Mouse (Mus musculus): Measurements from ENCODE around the gene Igf2bp2.

The Igf2bp2 gene

DNA sequence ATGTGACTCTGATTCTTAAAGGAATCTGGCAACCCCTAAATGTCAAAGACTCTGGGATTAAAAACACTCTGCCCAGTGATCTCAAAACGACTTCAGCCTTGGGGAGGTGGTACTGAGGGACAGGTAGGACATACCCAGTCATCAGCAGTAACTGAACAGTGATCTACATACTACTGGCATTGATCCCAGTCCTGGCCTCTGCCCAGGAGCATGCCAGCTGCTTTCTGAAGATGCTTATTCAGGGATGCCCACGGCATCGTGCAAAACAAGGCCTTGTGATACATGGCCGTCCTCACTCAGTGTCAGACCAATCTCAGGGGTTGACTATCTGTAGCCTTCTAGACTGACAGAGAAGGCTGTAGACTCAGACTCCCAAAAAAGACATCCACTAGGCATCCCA lies 77.7 kb downstream of the Igf2bp2 start:
- Histone ChIP-seq H3K4me3 (replicated peaks; ENCODE audit: low read length) (no peak overlapping the region), H3K36me3 (ENCODE audit: insufficient read depth, low read length) (peaks cover 63% of the 10 kb centered on the region), H3K4me1 (replicated peaks; ENCODE audit: low read depth, low read length) (peaks cover 42% of the 10 kb centered on the region), H3K27me3 (ENCODE audit: insufficient read depth, low read length) (no peaks in the 10 kb centered on the region), H3K9me3 (ENCODE audit: low read length) (no peaks in the 10 kb centered on the region)
- TF ChIP-seq CTCF (conservative IDR thresholded peaks at IDR 0.05; ENCODE audit: low read length) (no peak), NANOG (IDR thresholded peaks at IDR 0.05; ENCODE audit: borderline replicate concordance, low read length) (no peak), POU5F1 (IDR thresholded peaks at IDR 0.05; ENCODE audit: borderline replicate concordance, low read length) (no peak)

DNA sequence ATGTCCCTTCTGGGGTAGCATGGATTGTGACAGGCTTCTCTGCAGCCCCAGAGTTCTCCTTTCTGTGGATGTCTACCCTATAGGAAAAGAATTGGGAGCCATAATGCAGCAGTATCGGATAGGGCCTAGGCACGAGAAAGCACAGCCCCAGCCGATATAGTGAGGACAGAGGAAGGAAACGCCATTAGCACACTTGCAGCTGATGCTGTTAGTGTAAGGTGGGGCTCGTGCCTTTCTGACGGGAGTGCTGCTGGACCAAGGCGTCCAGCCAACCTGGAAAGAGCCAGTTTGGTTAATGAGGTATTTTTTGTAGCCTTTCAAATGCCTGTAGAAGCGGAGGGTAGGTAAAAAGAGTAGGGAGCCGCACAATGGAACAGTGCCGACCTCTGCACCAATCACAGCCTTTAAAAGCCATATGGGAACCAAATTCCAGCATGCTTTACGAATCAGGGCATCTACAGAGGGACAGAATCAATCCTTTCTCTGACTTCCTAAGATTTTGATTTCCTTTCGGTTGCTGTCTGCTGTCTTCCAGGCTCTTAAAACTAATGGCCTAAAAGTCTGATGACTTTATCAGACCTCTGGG lies 82.9 kb downstream of the Igf2bp2 start:
- TF ChIP-seq NANOG (IDR thresholded peaks at IDR 0.05; ENCODE audit: borderline replicate concordance, low read length) (no peak), CTCF (conservative IDR thresholded peaks at IDR 0.05; ENCODE audit: low read length) (no peak), POU5F1 (IDR thresholded peaks at IDR 0.05; ENCODE audit: borderline replicate concordance, low read length) (no peak)
- Histone ChIP-seq H3K27me3 (ENCODE audit: insufficient read depth, low read length) (no peaks in the 10 kb centered on the region), H3K4me1 (replicated peaks; ENCODE audit: low read depth, low read length) (peaks cover 52% of the 10 kb centered on the region), H3K36me3 (ENCODE audit: insufficient read depth, low read length) (peaks cover 77% of the 10 kb centered on the region), H3K9me3 (ENCODE audit: low read length) (peaks cover 8% of the 10 kb centered on the region), H3K4me3 (replicated peaks; ENCODE audit: low read length) (no peak overlapping the region)

DNA sequence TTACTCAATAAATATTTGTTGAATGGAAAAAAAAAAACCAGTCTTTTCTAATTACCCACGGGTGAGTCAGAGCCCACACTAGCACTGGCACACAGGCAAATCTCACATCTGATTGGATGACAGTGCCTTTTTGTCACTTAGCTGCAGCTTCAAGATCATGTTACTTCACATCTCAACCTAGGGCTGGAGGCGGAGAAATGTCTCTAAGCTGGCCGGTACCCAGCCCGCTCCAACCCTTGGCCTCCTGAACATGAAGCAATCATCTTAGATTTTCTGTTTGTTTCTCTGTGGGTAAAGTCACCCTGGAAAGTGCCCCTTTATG lies 86.5 kb downstream of the Igf2bp2 start:
- no peaks in the 10 kb centered on the region for H3K27me3 ChIP-seq (ENCODE audit: insufficient read depth, low read length)
- peaks cover 75% of the 10 kb centered on the region for H3K4me1 ChIP-seq (replicated peaks; ENCODE audit: low read depth, low read length)
- TF ChIP-seq NANOG (IDR thresholded peaks at IDR 0.05; ENCODE audit: borderline replicate concordance, low read length) = no peak
- no peak for TF ChIP-seq POU5F1 (IDR thresholded peaks at IDR 0.05; ENCODE audit: borderline replicate concordance, low read length)
- TF ChIP-seq CTCF (conservative IDR thresholded peaks at IDR 0.05; ENCODE audit: low read length) = no peak
- peaks cover 8% of the 10 kb centered on the region for H3K9me3 ChIP-seq (ENCODE audit: low read length)
- peaks cover 87% of the 10 kb centered on the region for H3K36me3 ChIP-seq (ENCODE audit: insufficient read depth, low read length)
- H3K4me3 ChIP-seq (replicated peaks; ENCODE audit: low read length) = peak overlapping the region; percentile 49

DNA sequence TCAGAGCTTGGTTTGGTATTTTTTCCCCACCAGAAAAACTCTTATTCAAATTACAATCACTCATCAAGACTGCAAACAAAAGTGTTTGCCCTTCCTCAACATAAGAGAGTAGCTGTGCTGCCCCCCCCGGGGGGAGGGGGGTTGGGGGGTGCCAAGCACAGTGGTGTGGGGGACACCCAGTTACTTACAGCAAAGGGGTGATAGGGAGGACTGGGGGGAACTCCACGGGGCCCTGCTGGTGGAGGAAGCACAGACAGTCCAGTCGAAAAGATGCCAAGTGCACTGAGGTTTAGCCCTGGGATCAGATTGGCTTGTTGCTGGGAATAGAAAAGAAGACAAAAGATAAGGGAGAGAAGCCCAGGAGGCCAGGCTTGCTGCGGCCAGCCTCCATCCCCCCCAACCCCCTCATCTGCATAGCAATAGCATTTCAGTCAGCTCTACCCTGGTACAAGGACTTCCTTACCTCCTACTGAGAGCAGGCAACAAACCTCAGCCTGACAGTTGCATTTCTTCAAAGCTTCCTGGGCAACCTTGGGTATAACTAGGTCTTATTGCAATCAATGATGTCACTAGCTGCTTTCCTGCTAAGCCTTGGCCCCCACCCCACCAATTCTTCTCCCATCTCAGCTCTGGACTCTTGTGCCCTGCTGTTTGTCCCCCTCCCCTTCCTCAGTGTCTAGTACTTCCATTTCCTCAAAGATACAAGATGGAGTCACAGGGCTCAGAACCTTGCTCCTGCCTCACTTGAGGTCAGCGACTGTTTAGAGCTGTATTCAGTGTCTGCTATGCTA lies 87.1 kb downstream of the Igf2bp2 start:
- H3K9me3 ChIP-seq (ENCODE audit: low read length) = peaks cover 8% of the 10 kb centered on the region
- no peaks in the 10 kb centered on the region for H3K27me3 ChIP-seq (ENCODE audit: insufficient read depth, low read length)
- H3K4me3 ChIP-seq (replicated peaks; ENCODE audit: low read length) = peak overlapping the region; percentile 49
- peaks cover 87% of the 10 kb centered on the region for H3K36me3 ChIP-seq (ENCODE audit: insufficient read depth, low read length)
- no peak for TF ChIP-seq POU5F1 (IDR thresholded peaks at IDR 0.05; ENCODE audit: borderline replicate concordance, low read length)
- no peak for TF ChIP-seq NANOG (IDR thresholded peaks at IDR 0.05; ENCODE audit: borderline replicate concordance, low read length)
- TF ChIP-seq CTCF (conservative IDR thresholded peaks at IDR 0.05; ENCODE audit: low read length) = no peak
- peaks cover 75% of the 10 kb centered on the region for H3K4me1 ChIP-seq (replicated peaks; ENCODE audit: low read depth, low read length)

DNA sequence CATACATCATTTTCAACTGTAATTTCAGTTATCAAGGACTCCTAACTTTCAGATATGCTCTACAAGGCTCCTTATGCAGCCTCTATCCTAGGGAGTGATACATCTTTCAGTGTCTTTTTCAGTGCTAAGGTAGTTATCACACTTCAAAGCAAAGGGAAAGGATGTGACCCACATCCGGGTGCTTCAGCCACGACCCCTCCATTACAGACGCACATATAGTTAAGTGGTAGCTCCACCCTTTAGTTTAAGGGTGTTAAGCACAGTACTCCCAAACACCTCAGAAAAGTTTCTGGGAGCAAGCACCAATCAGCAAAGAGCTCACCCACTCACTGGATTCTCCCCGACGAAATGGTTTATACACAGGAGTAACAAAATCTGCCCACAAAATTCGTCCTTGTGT lies 88.0 kb downstream of the Igf2bp2 start:
- H3K4me1 ChIP-seq (replicated peaks; ENCODE audit: low read depth, low read length) = peaks cover 66% of the 10 kb centered on the region
- H3K9me3 ChIP-seq (ENCODE audit: low read length) = peaks cover 8% of the 10 kb centered on the region
- H3K36me3 ChIP-seq (ENCODE audit: insufficient read depth, low read length) = peaks cover 87% of the 10 kb centered on the region
- no peaks in the 10 kb centered on the region for H3K27me3 ChIP-seq (ENCODE audit: insufficient read depth, low read length)
- TF ChIP-seq POU5F1 (IDR thresholded peaks at IDR 0.05; ENCODE audit: borderline replicate concordance, low read length) (no peak), NANOG (IDR thresholded peaks at IDR 0.05; ENCODE audit: borderline replicate concordance, low read length) (no peak), CTCF (conservative IDR thresholded peaks at IDR 0.05; ENCODE audit: low read length) (no peak)
- H3K4me3 ChIP-seq (replicated peaks; ENCODE audit: low read length) = 0 out of 2 replicates have a peak overlapping the region, but pooled peaks have one; percentile 13

DNA sequence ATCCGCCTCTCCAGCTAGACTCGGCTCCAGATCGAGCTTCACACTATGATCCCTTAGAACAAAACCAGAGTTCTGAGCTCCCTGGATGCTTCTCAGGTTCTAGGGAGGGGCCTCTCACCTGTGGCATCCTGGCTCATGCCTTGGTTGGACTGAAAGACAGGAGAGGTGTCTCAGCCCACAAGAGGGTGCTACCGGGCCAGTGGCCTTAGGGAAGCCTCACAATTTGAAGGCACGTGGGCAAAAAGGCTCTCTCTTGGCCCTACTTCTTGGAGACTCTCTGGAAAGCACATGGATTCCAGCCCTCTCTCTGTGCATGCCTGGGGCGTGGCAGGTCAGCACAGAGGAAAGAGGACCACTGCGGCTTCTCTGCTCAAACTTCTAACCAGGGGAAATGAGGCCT lies 91.7 kb downstream of the Igf2bp2 start:
- H3K36me3 ChIP-seq (ENCODE audit: insufficient read depth, low read length) = peaks cover 86% of the 10 kb centered on the region
- no peaks in the 10 kb centered on the region for H3K27me3 ChIP-seq (ENCODE audit: insufficient read depth, low read length)
- no peak overlapping the region for H3K4me3 ChIP-seq (replicated peaks; ENCODE audit: low read length)
- H3K9me3 ChIP-seq (ENCODE audit: low read length) = no peaks in the 10 kb centered on the region
- peaks cover 58% of the 10 kb centered on the region for H3K4me1 ChIP-seq (replicated peaks; ENCODE audit: low read depth, low read length)
- TF ChIP-seq NANOG (IDR thresholded peaks at IDR 0.05; ENCODE audit: borderline replicate concordance, low read length) (no peak), POU5F1 (IDR thresholded peaks at IDR 0.05; ENCODE audit: borderline replicate concordance, low read length) (no peak), CTCF (conservative IDR thresholded peaks at IDR 0.05; ENCODE audit: low read length) (no peak)

DNA sequence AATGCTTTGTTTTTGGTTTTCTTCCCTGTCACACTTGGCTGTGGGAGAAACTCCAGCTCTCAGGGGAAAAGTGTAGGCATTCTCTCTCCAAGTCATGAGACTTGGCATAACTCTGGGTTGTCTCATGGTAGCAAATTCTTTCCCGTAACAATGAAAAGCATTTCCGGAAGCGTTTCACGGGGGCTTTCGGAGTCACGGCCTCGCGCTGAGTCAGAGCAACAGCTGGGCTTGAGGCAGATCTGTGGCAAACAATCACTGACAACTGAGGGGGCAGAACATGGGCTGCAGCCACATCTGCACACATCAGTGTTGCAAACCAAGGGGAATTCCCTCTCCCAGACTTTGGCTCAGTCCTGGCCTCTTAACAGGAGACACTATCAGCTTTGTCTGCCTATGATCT lies 95.7 kb downstream of the Igf2bp2 start:
- Histone ChIP-seq H3K36me3 (ENCODE audit: insufficient read depth, low read length) (peaks cover 98% of the 10 kb centered on the region), H3K9me3 (ENCODE audit: low read length) (no peaks in the 10 kb centered on the region), H3K27me3 (ENCODE audit: insufficient read depth, low read length) (no peaks in the 10 kb centered on the region), H3K4me3 (replicated peaks; ENCODE audit: low read length) (no peak overlapping the region), H3K4me1 (replicated peaks; ENCODE audit: low read depth, low read length) (peaks cover 57% of the 10 kb centered on the region)
- TF ChIP-seq POU5F1 (IDR thresholded peaks at IDR 0.05; ENCODE audit: borderline replicate concordance, low read length) (no peak), NANOG (IDR thresholded peaks at IDR 0.05; ENCODE audit: borderline replicate concordance, low read length) (no peak), CTCF (conservative IDR thresholded peaks at IDR 0.05; ENCODE audit: low read length) (no peak)

DNA sequence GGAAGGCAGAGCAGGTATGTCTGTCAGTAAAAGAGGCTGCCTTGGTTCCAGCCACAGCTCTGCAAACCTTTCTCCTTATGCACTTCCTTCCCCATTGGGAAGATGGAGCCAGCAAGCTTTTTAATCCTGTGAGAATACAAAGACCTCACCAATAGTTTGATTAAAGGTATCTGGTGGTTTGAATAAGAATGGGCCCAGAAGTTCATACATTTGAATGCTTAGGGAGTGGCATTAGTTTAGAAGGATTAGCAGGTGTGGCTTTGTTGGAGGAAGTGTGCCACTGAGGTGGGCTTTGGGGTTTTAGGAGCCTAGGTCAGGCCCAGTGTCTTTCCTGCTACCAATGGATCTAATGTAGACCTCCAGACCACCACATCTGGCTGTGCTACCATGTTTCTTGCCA lies 97.6 kb downstream of the Igf2bp2 start:
- TF ChIP-seq POU5F1 (IDR thresholded peaks at IDR 0.05; ENCODE audit: borderline replicate concordance, low read length) (no peak), CTCF (conservative IDR thresholded peaks at IDR 0.05; ENCODE audit: low read length) (no peak), NANOG (IDR thresholded peaks at IDR 0.05; ENCODE audit: borderline replicate concordance, low read length) (no peak)
- Histone ChIP-seq H3K9me3 (ENCODE audit: low read length) (no peaks in the 10 kb centered on the region), H3K27me3 (ENCODE audit: insufficient read depth, low read length) (no peaks in the 10 kb centered on the region), H3K4me1 (replicated peaks; ENCODE audit: low read depth, low read length) (peaks cover 63% of the 10 kb centered on the region), H3K4me3 (replicated peaks; ENCODE audit: low read length) (no peak overlapping the region), H3K36me3 (ENCODE audit: insufficient read depth, low read length) (peaks cover 98% of the 10 kb centered on the region)
